Mouse (Mus musculus) left cerebral cortex, postnatal 10 days (tissue): ENCODE results near the gene Kidins220. TPM values are rescaled to one million over a fixed set of nuclear protein-coding genes. Genes with fewer than 3 reads are reported as not detected.

Source experiments
- DNase-seq, 2 experiments: peaks; one replicate each; pipeline ENCODE4 v3.0.0; 2021 to 2022; ENCODE audit warnings: low spot score in 2 of 2, mixed read lengths in 1 of 2; ENCODE audit errors: extremely low spot score in 1 of 2
- intact Hi-C: fragments of 180-260 bp; cut with DNase I; formaldehyde crosslinking; loops from one replicate; pipeline ENCODE4 v1.15.1; 2025
- total RNA-seq, 2 experiments: library from RNA; stranded (reverse); gene quantifications; 2 replicates each; pipeline ENCODE4 v1.2.3; 2021

Kidins220 gene
- total RNA-seq, 2 experiments from 2014 or later, result 323 to 328 TPM

- DNase-seq, result no peak
- intact Hi-C loops, result no loop called here
These were observed 39.7 kb downstream of the Kidins220 start for GRCm38 (mm10) chr12:25014307-25014927.

GRCm38 (mm10) chr12:25014938-25015337 is 40.2 kb downstream of the Kidins220 start:
- intact Hi-C loops, result no loop called here
- no peak for DNase-seq

GRCm38 (mm10) chr12:25016995-25017394 is 42.3 kb downstream of the Kidins220 start:
- intact Hi-C loops, result no loop called here
- no peak for DNase-seq

- DNase-seq, result no peak
- intact Hi-C loops, result loop anchor here (10.0 kb wide), 1 partner anchor 1274 kb away; no protein-coding TSS in a partner anchor
These were observed 46.3 kb downstream of the Kidins220 start for GRCm38 (mm10) chr12:25021057-25021456.

GRCm38 (mm10) chr12:25024862-25025545 is 50.3 kb downstream of the Kidins220 start:
- intact Hi-C loops, result loop anchor here (10.0 kb wide), 1 partner anchor 1270 kb away; no protein-coding TSS in a partner anchor
- DNase-seq, result no peak

GRCm38 (mm10) chr12:25026308-25026707 is 51.6 kb downstream of the Kidins220 start:
- intact Hi-C loops, result loop anchor here (10.0 kb wide), 1 partner anchor 1268 kb away; no protein-coding TSS in a partner anchor
- no peak for DNase-seq

- DNase-seq, result peak; percentile 54 to 62
- intact Hi-C loops, result loop anchor here (10.0 kb wide), 1 partner anchor 1267 kb away; no protein-coding TSS in a partner anchor
These were observed 52.7 kb downstream of the Kidins220 start for GRCm38 (mm10) chr12:25027416-25027815.

- peak in 1 of 2 experiments; percentile 60 for DNase-seq
- intact Hi-C loops, result no loop called here
These were observed 59.1 kb downstream of the Kidins220 start for GRCm38 (mm10) chr12:25033662-25034337.

- no peak for DNase-seq
- intact Hi-C loops, result no loop called here
These were observed 59.7 kb downstream of the Kidins220 start for GRCm38 (mm10) chr12:25034338-25034953.

GRCm38 (mm10) chr12:25036024-25036423 is 61.3 kb downstream of the Kidins220 start:
- intact Hi-C loops, result no loop called here
- no peak for DNase-seq

- no peak for DNase-seq
- intact Hi-C loops, result no loop called here
These were observed 62.5 kb downstream of the Kidins220 start for GRCm38 (mm10) chr12:25037222-25037621.

- DNase-seq, result no peak
- intact Hi-C loops, result no loop called here
These were observed 63.2 kb downstream of the Kidins220 start for GRCm38 (mm10) chr12:25037681-25038472.

GRCm38 (mm10) chr12:25044056-25044455 is 69.3 kb downstream of the Kidins220 start:
- intact Hi-C loops, result no loop called here
- DNase-seq, result no peak

- intact Hi-C loops, result no loop called here
- no peak for DNase-seq
These were observed 69.9 kb downstream of the Kidins220 start for GRCm38 (mm10) chr12:25044579-25044978.

- DNase-seq, result no peak
- intact Hi-C loops, result no loop called here
These were observed 74.5 kb downstream of the Kidins220 start for GRCm38 (mm10) chr12:25049253-25049652.

- intact Hi-C loops, result no loop called here
- no peak for DNase-seq
These were observed 79.8 kb downstream of the Kidins220 start for GRCm38 (mm10) chr12:25054511-25054910.

GRCm38 (mm10) chr12:25054963-25055362 is 80.2 kb downstream of the Kidins220 start:
- intact Hi-C loops, result no loop called here
- DNase-seq, result no peak

- DNase-seq, result no peak
- intact Hi-C loops, result no loop called here
These were observed 84.9 kb downstream of the Kidins220 start for GRCm38 (mm10) chr12:25059487-25060200.
